Mouse (Mus musculus): Measurements from ENCODE around the gene Elp6.

- no peak for TF ChIP-seq CTCF (IDR thresholded peaks at IDR 0.05; ENCODE audit: low read depth, low read length)
- no peak for TF ChIP-seq POLR2A (IDR thresholded peaks at IDR 0.05; ENCODE audit: insufficient read depth, low read length)
Observed at GRCm38 (mm10) chr9:110255407-110256019, 49.5 kb upstream of the Elp6 start.
